Mouse (Mus musculus): Measurements from ENCODE around the gene Iqca.

The Iqca gene

DNA sequence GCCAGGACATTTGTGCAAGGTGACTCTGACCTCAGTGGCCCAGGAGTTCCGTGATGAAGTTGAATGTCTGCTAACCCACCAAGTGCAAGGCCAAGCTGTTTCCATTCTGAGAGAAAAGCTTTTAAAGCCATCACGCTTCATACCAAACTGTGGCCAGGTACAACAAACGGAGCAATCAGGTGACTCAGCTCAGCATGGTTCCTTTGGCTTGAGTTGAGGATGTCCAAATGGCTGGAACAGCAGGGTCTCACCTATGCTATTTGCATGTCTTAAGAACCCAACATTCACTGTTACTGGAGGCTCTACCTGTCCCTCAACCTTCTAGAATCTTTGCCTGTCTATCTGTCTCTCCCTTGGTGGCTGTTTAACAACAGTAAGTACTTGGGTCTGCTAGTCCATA, 93.1 kb downstream of the Iqca start:
- DNase-seq (ENCODE audit: low spot score): no peak

GRCm38 (mm10) chr1:90054991-90055390, 98.2 kb downstream of the Iqca start:
- no peak for DNase-seq (ENCODE audit: low spot score)

- peak; percentile 69 for DNase-seq (ENCODE audit: low spot score)
Measured at GRCm38 (mm10) chr1:90051347-90051746, 101.9 kb downstream of the Iqca start.

- no peak for DNase-seq (ENCODE audit: low spot score)
Measured at GRCm38 (mm10) chr1:90050046-90050739, 103.0 kb downstream of the Iqca start.

GRCm38 (mm10) chr1:90028305-90028704, 124.9 kb downstream of the Iqca start:
- DNase-seq (ENCODE audit: low spot score): no peak

- DNase-seq (ENCODE audit: low spot score): peak; percentile 73
Measured at GRCm38 (mm10) chr1:90026945-90027344, 126.3 kb downstream of the Iqca start.

GRCm38 (mm10) chr1:90020336-90020735, 132.9 kb downstream of the Iqca start:
- DNase-seq (ENCODE audit: low spot score): no peak

DNA sequence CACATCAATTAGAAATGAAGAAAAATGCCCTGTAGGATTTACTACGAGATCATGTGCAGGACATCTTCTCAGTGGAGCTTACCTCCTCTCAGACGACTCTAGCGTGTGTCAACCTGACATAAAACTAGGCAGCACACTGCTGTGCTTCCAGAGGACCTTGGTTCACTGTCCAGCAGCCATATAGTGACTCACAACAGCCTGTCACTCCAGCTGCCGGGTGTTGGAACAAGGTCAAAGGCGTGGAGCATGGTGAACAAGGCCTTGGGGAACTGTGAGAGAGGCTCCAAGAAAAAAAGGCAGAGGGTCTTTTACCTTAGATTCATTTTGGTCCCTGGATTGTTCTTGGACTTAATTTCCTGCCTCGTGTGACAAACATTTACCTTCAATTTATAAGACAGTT, 135.1 kb downstream of the Iqca start:
- DNase-seq (ENCODE audit: low spot score): no peak

DNA sequence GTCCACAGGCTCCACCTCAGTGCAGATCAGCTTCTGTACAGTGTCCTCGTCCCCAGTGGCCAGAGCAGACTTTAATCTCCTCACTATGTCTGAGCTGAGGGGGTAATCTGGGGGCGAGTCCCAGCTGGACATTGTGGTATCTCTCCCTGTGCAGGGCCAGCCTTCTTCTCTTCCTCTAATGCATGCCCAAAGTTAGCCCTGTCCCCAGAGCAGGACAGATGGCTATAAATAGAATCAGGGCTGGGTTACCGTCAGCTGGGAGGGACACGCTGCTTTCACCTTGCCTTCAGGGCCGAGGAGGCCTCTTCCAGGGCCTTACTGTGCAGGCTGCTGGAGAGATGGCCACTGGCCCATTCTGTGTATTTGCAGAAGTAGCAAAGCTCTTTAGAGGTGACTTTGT, 138.8 kb downstream of the Iqca start, which contains the start of gene Asb18:
Gene Asb18, minus strand, starts transcription at position 221 of the 400 bp plus-strand sequence.
- no peak for DNase-seq (ENCODE audit: low spot score)

DNA sequence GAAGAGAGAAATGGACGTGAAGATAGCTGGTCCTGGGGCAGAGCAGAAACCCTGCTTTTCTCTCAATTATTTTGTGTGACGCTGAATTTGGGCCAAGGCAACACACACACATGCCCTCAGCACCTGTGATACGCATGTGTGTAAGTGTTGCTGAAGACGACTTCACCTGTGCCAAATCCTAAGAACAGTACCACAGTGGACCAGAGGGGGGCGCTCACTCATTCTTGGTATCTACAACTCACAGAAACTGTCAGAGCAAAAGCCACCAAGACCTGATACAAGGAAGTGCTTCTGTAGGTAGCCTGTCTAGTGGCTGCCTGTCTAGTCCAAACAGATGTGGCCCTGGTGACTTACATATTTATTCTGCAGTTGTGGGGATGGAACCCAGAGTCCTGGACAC, 139.9 kb downstream of the Iqca start:
- DNase-seq (ENCODE audit: low spot score): peak; percentile 52

- DNase-seq (ENCODE audit: low spot score): no peak
Measured at GRCm38 (mm10) chr1:90012850-90013249, 140.4 kb downstream of the Iqca start.

- DNase-seq (ENCODE audit: low spot score): no peak
Measured at GRCm38 (mm10) chr1:90012168-90012567, 141.0 kb downstream of the Iqca start.

DNA sequence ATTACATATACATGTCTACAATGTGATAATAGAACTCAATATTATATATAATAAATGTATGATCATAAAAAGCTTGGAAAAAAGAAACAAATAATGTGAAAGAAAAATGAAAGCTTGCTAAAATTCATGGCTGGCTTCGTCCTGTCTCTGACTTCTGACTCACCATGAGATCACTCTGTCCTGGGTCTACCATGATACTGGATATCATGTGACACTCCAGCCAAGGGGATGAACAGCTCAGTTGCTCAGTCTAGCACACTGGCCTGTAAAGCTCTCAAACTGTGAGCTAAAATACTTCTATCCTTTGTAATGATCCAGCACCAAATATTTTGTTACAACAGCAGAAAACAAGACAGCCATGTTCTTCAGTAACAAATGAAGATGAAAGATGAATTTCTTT, 143.1 kb downstream of the Iqca start:
- no peak for DNase-seq (ENCODE audit: low spot score)

- no peak for DNase-seq (ENCODE audit: low spot score)
Measured at GRCm38 (mm10) chr1:90009188-90009587, 144.0 kb downstream of the Iqca start.

DNA sequence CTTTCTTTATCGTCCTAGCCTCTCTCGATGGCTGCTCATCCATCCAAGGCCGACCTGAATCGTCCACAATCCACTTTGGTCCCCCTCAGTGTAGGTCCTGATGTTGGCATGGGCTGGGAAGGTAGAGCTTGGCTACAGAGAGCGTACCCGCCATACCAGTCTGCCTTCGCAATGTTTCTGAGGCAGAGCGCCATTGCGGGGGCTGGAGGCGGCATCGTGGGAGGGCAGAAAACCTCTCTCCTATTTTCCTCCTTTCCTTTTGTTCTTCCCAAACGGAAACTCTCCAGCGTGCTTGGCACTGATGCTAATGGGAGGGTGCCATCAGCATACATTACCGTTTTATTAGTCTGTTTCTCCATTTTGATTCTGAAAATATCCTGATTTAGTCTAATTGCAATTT, 146.5 kb downstream of the Iqca start:
- DNase-seq (ENCODE audit: low spot score): no peak

DNA sequence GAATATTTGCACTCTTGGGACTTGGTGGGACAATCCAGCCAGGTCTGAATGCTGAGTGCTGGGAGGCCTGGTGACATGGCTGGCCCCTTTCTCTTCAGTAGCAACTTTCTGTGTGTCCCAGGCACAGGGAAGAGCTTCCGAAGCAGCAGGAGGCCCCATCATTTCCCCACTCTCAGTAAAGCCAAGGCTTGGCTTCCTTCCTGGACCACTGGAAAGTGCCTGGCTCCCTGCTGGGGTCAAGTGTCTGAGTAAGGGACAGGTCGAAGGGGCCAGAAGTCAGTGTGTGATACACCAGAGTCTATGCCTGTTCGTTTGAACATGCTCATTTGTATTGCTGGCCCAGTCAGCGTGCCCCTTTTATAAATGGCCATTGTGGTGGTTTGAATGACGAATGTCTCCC, 152.2 kb downstream of the Iqca start:
- no peak for DNase-seq (ENCODE audit: low spot score)

DNA sequence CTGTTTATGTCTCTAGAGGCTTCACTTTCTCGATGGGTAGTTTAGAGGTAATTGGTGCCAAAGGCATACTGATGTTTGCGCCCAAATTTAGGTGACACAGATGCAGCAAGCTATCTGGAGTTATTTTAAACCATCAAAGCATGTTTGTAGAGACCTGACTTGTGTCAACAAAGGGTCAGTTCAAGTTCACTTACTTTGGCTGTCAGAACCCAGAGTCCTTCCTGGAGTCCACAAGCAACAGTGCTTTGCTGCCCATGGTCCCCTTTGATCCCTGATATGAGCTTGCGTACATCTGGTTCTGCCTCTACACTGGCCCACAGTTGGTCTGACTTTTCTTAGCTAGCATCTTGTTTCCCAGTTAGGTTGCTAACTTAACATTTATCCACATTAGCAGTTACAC, 153.3 kb downstream of the Iqca start:
- DNase-seq (ENCODE audit: low spot score): no peak

DNA sequence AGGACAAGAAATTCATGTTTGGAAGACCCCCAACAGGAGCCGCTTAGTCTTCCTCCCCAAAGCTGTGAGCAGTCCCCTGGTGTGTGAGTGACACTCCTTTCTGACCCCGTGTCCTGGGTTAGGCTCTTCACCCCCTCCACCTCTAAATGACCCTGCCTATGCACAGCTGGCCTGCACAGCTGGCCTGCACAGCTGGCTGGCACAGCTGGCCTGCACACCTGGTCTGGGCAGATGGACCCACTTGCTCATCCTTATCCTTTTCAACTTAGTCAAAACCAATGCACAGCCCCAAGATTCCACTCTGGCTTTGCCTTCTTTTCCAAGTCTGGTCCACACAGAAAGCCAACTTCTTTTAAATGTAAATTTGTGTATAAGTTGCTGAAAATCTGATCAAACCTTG, 154.5 kb downstream of the Iqca start:
- DNase-seq (ENCODE audit: low spot score): no peak

- no peak for DNase-seq (ENCODE audit: low spot score)
Measured at GRCm38 (mm10) chr1:89998076-89998475, 155.1 kb downstream of the Iqca start.

- no peak for DNase-seq (ENCODE audit: low spot score)
Measured at GRCm38 (mm10) chr1:89992256-89992655, 160.9 kb downstream of the Iqca start.

Measured in testis, postnatal 10 days (tissue).